Mouse (Mus musculus): ENCODE data around the gene Ctnnd2.

DNA sequence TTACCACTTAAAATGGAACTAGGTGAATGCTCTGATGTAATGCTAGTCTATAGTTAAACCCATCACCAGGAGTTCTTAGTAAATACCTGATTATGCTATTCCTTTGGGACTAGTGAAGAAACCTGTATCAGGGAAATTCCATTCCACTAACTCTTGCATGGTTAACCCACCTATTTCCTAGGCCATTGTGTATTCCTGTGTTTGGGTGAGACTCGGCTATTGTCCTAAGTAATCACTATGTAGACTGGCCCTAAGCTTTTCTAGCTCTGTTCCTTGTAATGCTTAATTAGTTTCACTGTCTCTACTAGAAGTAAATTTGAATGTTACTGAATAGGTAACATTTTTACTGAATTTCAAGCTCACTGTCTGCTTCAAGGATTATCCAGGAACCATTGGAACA, 14.4 kb upstream of the Ctnnd2 start:
- TF ChIP-seq CTCF (IDR thresholded peaks at IDR 0.05; ENCODE audit: low read depth, low read length): no peak
- no peak for TF ChIP-seq GATA1 (IDR thresholded peaks at IDR 0.05; ENCODE audit: borderline replicate concordance, low read length)
- TF ChIP-seq TAL1 (conservative IDR thresholded peaks at IDR 0.05; ENCODE audit: low read depth, low read length): no peak
- no peak for TF ChIP-seq POLR2AphosphoS5 (IDR thresholded peaks at IDR 0.05; ENCODE audit: insufficient replicate concordance, low read depth, low read length)
- no peak for TF ChIP-seq GATA2 (IDR thresholded peaks at IDR 0.05; ENCODE audit: borderline replicate concordance, low read depth, low read length)
